30 mouse cellular contexts compared by ENCODE assay signal in the genomic region with DNA sequence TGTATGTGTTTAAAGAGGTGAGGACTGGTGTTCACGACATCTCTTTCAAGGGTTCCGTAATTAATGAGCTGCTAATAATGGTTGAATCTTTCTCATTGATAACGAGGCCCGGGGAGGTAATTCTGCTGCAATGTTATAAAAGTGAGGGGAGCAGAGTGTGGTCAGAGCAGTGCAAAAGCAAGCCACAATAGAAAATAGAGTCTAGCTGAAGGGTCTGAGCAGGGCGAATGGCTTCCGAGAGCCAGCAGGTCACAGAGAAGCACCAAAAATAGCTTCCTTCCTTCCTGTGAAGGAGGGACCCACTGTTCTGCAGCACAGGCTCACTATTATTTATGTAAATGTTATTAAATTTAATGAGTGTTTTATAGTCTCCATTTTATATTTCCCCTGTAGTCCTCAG.
"Had no signal": no experiment of that assay in that cellular context is flagged by ENCODE, and none has a peak within 500 bp of the region (broad histone marks: within the 10 kb centered on the region; RNA-seq: fewer than 3 reads in every experiment).

No protein-coding gene starts in this region.

- H3K4me3 ChIP-seq: left cerebral cortex, adult 2 months; limb, embryonic 10.5 days; limb, embryonic 12.5 days; limb, embryonic 13.5 days; limb, embryonic 15.5 days; liver, embryonic 12.5 days; liver, embryonic 13.5 days; liver, embryonic 15.5 days; megakaryocyte, embryonic 14.5 days; midbrain, embryonic 10.5 days; midbrain, embryonic 12.5 days; midbrain, embryonic 13.5 days; midbrain, embryonic 15.5 days; myocyte; neural tube, embryonic 12.5 days; neural tube, embryonic 13.5 days had no signal

- H3K27me3 ChIP-seq: limb, embryonic 12.5 days; limb, embryonic 13.5 days; limb, embryonic 15.5 days; liver, embryonic 12.5 days; liver, embryonic 13.5 days; liver, embryonic 15.5 days; megakaryocyte, embryonic 14.5 days; midbrain, embryonic 12.5 days; midbrain, embryonic 13.5 days; midbrain, embryonic 15.5 days; neural tube, embryonic 12.5 days; neural tube, embryonic 13.5 days had no signal

- H3K4me1 ChIP-seq: limb, embryonic 15.5 days; liver, embryonic 12.5 days; liver, embryonic 13.5 days; liver, embryonic 15.5 days; megakaryocyte, embryonic 14.5 days; midbrain, embryonic 10.5 days; midbrain, embryonic 12.5 days; midbrain, embryonic 13.5 days; midbrain, embryonic 15.5 days; neural tube, embryonic 12.5 days; neural tube, embryonic 13.5 days had no signal

- H3K9ac ChIP-seq: limb, embryonic 12.5 days; limb, embryonic 13.5 days; limb, embryonic 15.5 days; liver, embryonic 12.5 days; liver, embryonic 13.5 days; liver, embryonic 14.5 days; liver, embryonic 15.5 days; liver, postnatal 0 days; midbrain, embryonic 12.5 days; midbrain, embryonic 13.5 days; midbrain, embryonic 15.5 days; neural tube, embryonic 12.5 days; neural tube, embryonic 13.5 days had no signal

- H3K36me3 ChIP-seq: limb, embryonic 10.5 days; limb, embryonic 12.5 days; limb, embryonic 13.5 days; limb, embryonic 15.5 days; liver, embryonic 12.5 days; liver, embryonic 13.5 days; liver, embryonic 15.5 days; midbrain, embryonic 10.5 days; midbrain, embryonic 12.5 days; midbrain, embryonic 13.5 days; midbrain, embryonic 15.5 days; neural tube, embryonic 12.5 days; neural tube, embryonic 13.5 days had no signal

- H3K27ac ChIP-seq: left cerebral cortex, adult 2 months; limb, embryonic 10.5 days; limb, embryonic 12.5 days; limb, embryonic 13.5 days; limb, embryonic 15.5 days; liver, embryonic 12.5 days; liver, embryonic 13.5 days; liver, embryonic 14.5 days; liver, embryonic 15.5 days; macrophage; midbrain, embryonic 10.5 days; midbrain, embryonic 12.5 days; midbrain, embryonic 13.5 days; midbrain, embryonic 15.5 days; neural tube, embryonic 12.5 days; neural tube, embryonic 13.5 days had no signal

- DNase-seq: left cerebral cortex, postnatal 4 days; liver; liver, embryonic 13.5 days; liver, postnatal 0 days; lung, adult 18-20 months; lung, postnatal 10 days; lung, postnatal 36 days; lung, postnatal 4 days; midbrain, embryonic 14.5 days had no signal

- H3K9me3 ChIP-seq: limb, embryonic 10.5 days; limb, embryonic 12.5 days; limb, embryonic 13.5 days; limb, embryonic 15.5 days; liver, embryonic 12.5 days; liver, embryonic 13.5 days; liver, embryonic 15.5 days; midbrain, embryonic 10.5 days; midbrain, embryonic 12.5 days; midbrain, embryonic 13.5 days; midbrain, embryonic 15.5 days; neural tube, embryonic 12.5 days; neural tube, embryonic 13.5 days had no signal

- H3K4me2 ChIP-seq: limb, embryonic 12.5 days; limb, embryonic 13.5 days; limb, embryonic 15.5 days; liver, embryonic 11.5 days; liver, embryonic 12.5 days; liver, embryonic 13.5 days; liver, embryonic 15.5 days; midbrain, embryonic 11.5 days; midbrain, embryonic 12.5 days; midbrain, embryonic 13.5 days; midbrain, embryonic 15.5 days; neural tube, embryonic 12.5 days; neural tube, embryonic 13.5 days had no signal

- ATAC-seq: liver, embryonic 12.5 days; liver, postnatal 0 days; lung, postnatal 0 days; midbrain, embryonic 13.5 days; midbrain, embryonic 15.5 days; midbrain, embryonic 16.5 days had no signal
